Mouse (Mus musculus) heart, adult 2 months (tissue): ENCODE results near the gene Slamf6.

Experiments
- CTCF ChIP-seq: fragments of 200-600 bp; IDR thresholded peaks from 2 replicates; pipeline ENCODE4 v1.8.1; 2022; ENCODE audit warnings: antibody characterized with exemption, mild to moderate bottlenecking, moderate library complexity
- EP300 ChIP-seq: fragments of 200-500 bp; IDR thresholded peaks from 2 replicates; pipeline ENCODE4 v1.6.1; 2011; ENCODE audit warnings: low read depth, low read length, control low read depth; ENCODE audit not compliant: insufficient read depth
- POLR2A ChIP-seq: fragments of 200-500 bp; IDR thresholded peaks from 2 replicates; pipeline ENCODE4 v1.6.1; 2011; ENCODE audit warnings: mild to moderate bottlenecking, low read depth, low read length, control low read depth; ENCODE audit not compliant: insufficient read depth

DNA sequence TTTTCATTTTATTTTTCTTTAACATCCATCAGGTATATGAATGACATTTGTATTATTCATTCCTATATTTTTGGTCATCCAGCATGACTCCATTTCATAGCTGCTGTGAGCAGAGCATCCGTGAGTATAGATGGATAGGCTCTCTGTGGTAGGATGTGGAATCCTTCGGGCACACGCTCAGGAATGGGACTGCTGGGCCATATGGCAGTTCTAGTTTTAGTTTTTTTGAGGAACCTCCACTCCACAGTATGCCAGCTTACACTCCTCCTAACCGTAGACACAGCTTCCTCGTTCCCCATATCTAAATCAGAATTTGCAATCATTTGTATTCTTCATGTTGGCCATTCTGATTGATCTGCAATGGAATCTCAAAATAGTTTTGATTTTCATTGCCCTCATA is 5.5 kb downstream of the Slamf6 start:
- TF ChIP-seq POLR2A (no peak), CTCF (no peak), EP300 (no peak)
